Mouse (Mus musculus) limb, embryonic 14.5 days (tissue): Measurements from ENCODE around the gene Fam163a. TPM values are rescaled to one million over a fixed set of nuclear protein-coding genes. Genes with fewer than 3 reads are reported as not detected.

Experiments
- ATAC-seq: fragments of 200-750 bp; cut with Nextera tagmentation; 2 replicates; pipeline ENCODE4 v1.8.0; 2017; ENCODE audit warnings: low read depth, moderate number of reproducible peaks, moderate TSS enrichment; ENCODE audit not compliant: low FRiP score
- DNase-seq: peaks from one replicate; pipeline ENCODE4 v3.0.0-alpha.2; 2015; ENCODE audit warnings: low spot score
- H3K27ac ChIP-seq: fragments of 300-500 bp; sonication (generic); replicated peaks from 2 replicates; pipeline ENCODE4 v1.5.1; 2014; ENCODE audit warnings: low read depth, mild to moderate bottlenecking, low read length, moderate library complexity, mixed read lengths
- H3K27me3 ChIP-seq: fragments of 300-500 bp; sonication (generic); 2 replicates; pipeline ENCODE4 v1.6.1; 2014; ENCODE audit warnings: low read length, mixed read lengths; ENCODE audit not compliant: control insufficient read depth, insufficient read depth
- H3K36me3 ChIP-seq: fragments of 300-500 bp; sonication (generic); 2 replicates; pipeline ENCODE4 v1.6.1; 2014; ENCODE audit warnings: mild to moderate bottlenecking, low read length, moderate library complexity, mixed read lengths; ENCODE audit not compliant: control insufficient read depth, insufficient read depth
- H3K4me1 ChIP-seq: fragments of 300-500 bp; sonication (generic); 2 replicates; pipeline ENCODE4 v1.6.1; 2014; ENCODE audit warnings: antibody characterized with exemption, low read length, mixed read lengths; ENCODE audit not compliant: control insufficient read depth, insufficient read depth
- H3K4me2 ChIP-seq: fragments of 300-500 bp; sonication (generic); replicated peaks from 2 replicates; pipeline ENCODE4 v1.6.1; 2014; ENCODE audit warnings: low read depth, mild to moderate bottlenecking, low read length, moderate library complexity; ENCODE audit not compliant: severe bottlenecking
- H3K4me3 ChIP-seq: fragments of 300-500 bp; sonication (generic); replicated peaks from 2 replicates; pipeline ENCODE4 v1.5.1; 2014; ENCODE audit warnings: low read length
- H3K9ac ChIP-seq: fragments of 300-500 bp; sonication (generic); 2 replicates; pipeline ENCODE4 v1.6.1; 2014; ENCODE audit warnings: mild to moderate bottlenecking, low read depth, low read length, moderate library complexity; ENCODE audit not compliant: severe bottlenecking
- H3K9me3 ChIP-seq: fragments of 300-500 bp; sonication (generic); 2 replicates; pipeline ENCODE4 v1.6.1; 2016; ENCODE audit warnings: low read length; ENCODE audit not compliant: control insufficient read depth
- POLR2A ChIP-seq: fragments of 200-500 bp; IDR thresholded peaks from 2 replicates; pipeline ENCODE4 v1.8.0; 2012; ENCODE audit warnings: inconsistent platforms, mild to moderate bottlenecking, moderate library complexity, borderline replicate concordance; ENCODE audit not compliant: insufficient read depth, insufficient read length; ENCODE audit errors: extremely low read depth
- WGBS: fragments of 180-500 bp; shearing (Covaris S2); extraction: QIAGEN DNeasy Blood & Tissue Kit; methylation state at CpG from one replicate; pipeline ENCODE4 v1.1.7; 2014; 5-methylcytosine and 5-hydroxymethylcytosine counted together
- polyA plus RNA-seq, 2 experiments: library from polyadenylated mRNA; depleted of rRNA in 1 of 2; stranded (reverse) in 1 of 2; unstranded in 1 of 2; fragments of >200 nt; fragmentation: Nextera tagmentation in 1 of 2; extraction: Ambion mirVana in 1 of 2; gene quantifications; 2 replicates each; pipeline versions ENCODE4 v1.2.1 to v1.2.3; 2012 to 2014

Gene Fam163a
- polyA plus RNA-seq, 2 experiments, result 0.96 to 1.0 TPM

- no peak for TF ChIP-seq POLR2A
Observed at GRCm38 (mm10) chr1:156168737-156169136, 36.1 kb downstream of the Fam163a start.

GRCm38 (mm10) chr1:156116770-156117169, 88.1 kb downstream of the Fam163a start:
- Histone ChIP-seq H3K9ac (no peak overlapping the region), H3K27ac (no peak overlapping the region), H3K4me3 (no peak overlapping the region), H3K27me3 (no peaks in the 10 kb centered on the region), H3K36me3 (no peaks in the 10 kb centered on the region), H3K4me2 (no peak overlapping the region), H3K9me3 (no peaks in the 10 kb centered on the region), H3K4me1 (no peaks in the 10 kb centered on the region; the same call in 1 of the 2 replicates)
- WGBS, result 50% methylated on average over 3 of the region's 3 CpGs
- no peak for TF ChIP-seq POLR2A
- DNase-seq (no peak), ATAC-seq (no peak)

More at GRCm38 (mm10) chr1:156168737-156169136, 36.1 kb downstream of the Fam163a start:
- Histone ChIP-seq H3K9me3 (no peaks in the 10 kb centered on the region), H3K27me3 (no peaks in the 10 kb centered on the region), H3K4me2 (no peak overlapping the region), H3K27ac (no peak overlapping the region), H3K4me1 (no peaks in the 10 kb centered on the region), H3K36me3 (no peaks in the 10 kb centered on the region), H3K9ac (no peak overlapping the region), H3K4me3 (no peak overlapping the region)
- no peak for DNase-seq
- WGBS, result 55% methylated on average over 6 of the region's 6 CpGs
- no peak for ATAC-seq

- H3K36me3 ChIP-seq, result no peaks in the 10 kb centered on the region
Observed at GRCm38 (mm10) chr1:156113884-156114499, 90.8 kb downstream of the Fam163a start.

GRCm38 (mm10) chr1:156112142-156112541, 92.7 kb downstream of the Fam163a start:
- Histone ChIP-seq H3K9ac (no peak overlapping the region), H3K4me3 (no peak overlapping the region), H3K4me1 (peaks cover 2% of the 10 kb centered on the region; the same call in 1 of the 2 replicates), H3K36me3 (no peaks in the 10 kb centered on the region), H3K4me2 (no peak overlapping the region), H3K27me3 (no peaks in the 10 kb centered on the region), H3K27ac (no peak overlapping the region), H3K9me3 (no peaks in the 10 kb centered on the region)
- no peak for TF ChIP-seq POLR2A
- 52% methylated on average over 7 of the region's 7 CpGs for WGBS
- no peak for DNase-seq
- no peak for ATAC-seq

More at GRCm38 (mm10) chr1:156113884-156114499, 90.8 kb downstream of the Fam163a start:
- Histone ChIP-seq H3K4me2 (no peak overlapping the region), H3K27me3 (no peaks in the 10 kb centered on the region), H3K9me3 (no peaks in the 10 kb centered on the region), H3K27ac (no peak overlapping the region), H3K4me1 (no peaks in the 10 kb centered on the region; the same call in 1 of the 2 replicates), H3K4me3 (no peak overlapping the region), H3K9ac (no peak overlapping the region)
- ATAC-seq, result no peak
- TF ChIP-seq POLR2A, result no peak
- 77% methylated on average over 8 of the region's 8 CpGs for WGBS
- DNase-seq, result no peak

GRCm38 (mm10) chr1:156111728-156112127, 93.1 kb downstream of the Fam163a start:
- no peak for ATAC-seq
- Histone ChIP-seq H3K4me3 (no peak overlapping the region), H3K27me3 (no peaks in the 10 kb centered on the region), H3K9ac (no peak overlapping the region), H3K4me1 (peaks cover 2% of the 10 kb centered on the region; the same call in 1 of the 2 replicates), H3K27ac (no peak overlapping the region), H3K36me3 (no peaks in the 10 kb centered on the region), H3K4me2 (no peak overlapping the region), H3K9me3 (no peaks in the 10 kb centered on the region)
- no peak for DNase-seq
- WGBS, result 21% methylated on average over 12 of the region's 12 CpGs
- no peak for TF ChIP-seq POLR2A

- TF ChIP-seq POLR2A, result no peak
- H3K27ac ChIP-seq, result no peak overlapping the region
- no peak for DNase-seq
- H3K9ac ChIP-seq, result no peak overlapping the region
- no peak overlapping the region for H3K4me3 ChIP-seq
- H3K36me3 ChIP-seq, result no peaks in the 10 kb centered on the region
- H3K27me3 ChIP-seq, result no peaks in the 10 kb centered on the region
- no peak overlapping the region for H3K4me2 ChIP-seq
- H3K4me1 ChIP-seq, result peaks cover 2% of the 10 kb centered on the region; the same call in 1 of the 2 replicates
- H3K9me3 ChIP-seq, result no peaks in the 10 kb centered on the region
- WGBS, result 78% methylated on average over 9 of the region's 9 CpGs
- no peak for ATAC-seq
Observed at GRCm38 (mm10) chr1:156111090-156111489, 93.7 kb downstream of the Fam163a start.
